Mouse (Mus musculus): ENCODE data around the gene Thap2.

DNA sequence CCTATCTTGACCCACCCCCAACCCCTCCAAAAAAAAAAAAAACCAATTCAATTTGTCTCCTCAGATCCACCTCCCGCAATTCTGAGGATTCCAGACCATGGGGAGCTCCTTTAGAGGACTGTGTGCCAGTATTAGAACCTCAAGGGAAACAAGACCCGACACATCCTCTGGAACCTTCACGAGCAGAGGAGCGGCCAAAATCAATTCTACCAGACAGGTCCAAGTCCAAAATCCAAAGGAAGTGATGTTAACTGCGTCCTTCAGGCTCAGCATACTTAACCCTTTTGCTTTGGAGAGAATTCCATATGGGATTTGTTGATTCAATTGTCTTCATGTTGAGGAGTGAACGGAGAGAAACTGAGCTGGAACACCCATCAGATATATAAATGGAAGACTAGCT is 29.2 kb downstream of the Thap2 start:
- TF ChIP-seq CTCF (IDR thresholded peaks at IDR 0.05; ENCODE audit: low read depth, low read length) = no peak
- no peak for TF ChIP-seq POLR2A (IDR thresholded peaks at IDR 0.05; ENCODE audit: borderline replicate concordance, low read depth, low read length)

Data from bone marrow macrophage, adult 2 months (primary cell).